Mouse (Mus musculus) ES-Bruce4 (cell line): ENCODE measurements around the gene Zfp800. TPM values are rescaled to one million over a fixed set of nuclear protein-coding genes. Genes with fewer than 3 reads are reported as not detected.

Source experiments
- H3K27ac ChIP-seq: 2 replicates; pipeline ENCODE4 v1.5.1; 2012; ENCODE audit warnings: low read length, inconsistent platforms; ENCODE audit not compliant: insufficient read depth
- H3K27me3 ChIP-seq: 2 replicates; pipeline ENCODE4 v1.6.1; 2012; ENCODE audit warnings: mild to moderate bottlenecking, low read length, inconsistent platforms; ENCODE audit not compliant: control insufficient read depth, poor library complexity, insufficient read depth, severe bottlenecking
- H3K36me3 ChIP-seq: 2 replicates; pipeline ENCODE4 v1.6.1; 2012; ENCODE audit warnings: inconsistent platforms, mild to moderate bottlenecking, low read length, moderate library complexity; ENCODE audit not compliant: control insufficient read depth, poor library complexity, insufficient read depth, severe bottlenecking
- H3K4me1 ChIP-seq: one replicate; pipeline ENCODE4 v1.8.1; 2011; ENCODE audit warnings: low read length; ENCODE audit not compliant: control insufficient read depth, insufficient read depth
- H3K4me3 ChIP-seq: 2 replicates; pipeline ENCODE4 v1.5.1; 2011; ENCODE audit warnings: low read depth, mild to moderate bottlenecking, low read length
- H3K9ac ChIP-seq: 2 replicates; pipeline ENCODE4 v1.6.1; 2012; ENCODE audit warnings: low read depth, mild to moderate bottlenecking, inconsistent platforms; ENCODE audit not compliant: poor library complexity, severe bottlenecking
- H3K9me3 ChIP-seq: replicated peaks from 2 replicates; pipeline ENCODE4 v1.6.1; 2012; ENCODE audit warnings: mild to moderate bottlenecking, low read length, inconsistent platforms; ENCODE audit not compliant: control insufficient read depth, poor library complexity, insufficient read depth, severe bottlenecking
- CTCF ChIP-seq: IDR thresholded peaks from one replicate; pipeline ENCODE4 v1.8.1; 2011; ENCODE audit warnings: low read depth, low read length
- EP300 ChIP-seq: IDR thresholded peaks from 2 replicates; pipeline ENCODE4 v1.6.1; 2011; ENCODE audit warnings: low read depth, low read length; ENCODE audit not compliant: insufficient read depth
- POLR2A ChIP-seq: IDR thresholded peaks from one replicate; pipeline ENCODE4 v1.8.1; 2011; ENCODE audit warnings: low read length; ENCODE audit not compliant: insufficient read depth
- polyA plus RNA-seq: library from polyadenylated mRNA; stranded (reverse); fragments of >200 nt; gene quantifications from 2 replicates; pipeline ENCODE4 v1.2.4, GENCODE M21; 2011; ENCODE audit warnings: low read depth; ENCODE audit not compliant: missing spikeins, insufficient read depth, insufficient read length

Zfp800 gene
- polyA plus RNA-seq, 1 experiment: 17.4 TPM

- no peaks in the 10 kb centered on the region for H3K9me3 ChIP-seq
- no peak overlapping the region for H3K4me3 ChIP-seq
- no peaks in the 10 kb centered on the region for H3K4me1 ChIP-seq
- no peaks in the 10 kb centered on the region for H3K36me3 ChIP-seq
- no peaks in the 10 kb centered on the region; the same call in 1 of the 2 replicates for H3K27me3 ChIP-seq
- H3K27ac ChIP-seq: no peak overlapping the region
- no peak overlapping the region for H3K9ac ChIP-seq
- TF ChIP-seq CTCF (no peak), EP300 (no peak), POLR2A (no peak)
Measured at GRCm38 (mm10) chr6:28228085-28228484, 169.7 kb downstream of the Zfp800 start.

- no peaks in the 10 kb centered on the region for H3K9me3 ChIP-seq
- no peak overlapping the region for H3K27ac ChIP-seq
Measured at GRCm38 (mm10) chr6:28221017-28221416, 176.8 kb downstream of the Zfp800 start.

GRCm38 (mm10) chr6:28218386-28218785, 179.4 kb downstream of the Zfp800 start:
- H3K27ac ChIP-seq: no peak overlapping the region
- no peak for TF ChIP-seq EP300
- no peak for TF ChIP-seq CTCF
- no peak for TF ChIP-seq POLR2A

More at GRCm38 (mm10) chr6:28221017-28221416, 176.8 kb downstream of the Zfp800 start:
- Histone ChIP-seq H3K36me3 (no peaks in the 10 kb centered on the region), H3K27me3 (no peaks in the 10 kb centered on the region; the same call in 1 of the 2 replicates), H3K9ac (no peak overlapping the region), H3K4me1 (no peaks in the 10 kb centered on the region), H3K4me3 (no peak overlapping the region)
- no peak for TF ChIP-seq POLR2A
- TF ChIP-seq CTCF: no peak
- TF ChIP-seq EP300: no peak

DNA sequence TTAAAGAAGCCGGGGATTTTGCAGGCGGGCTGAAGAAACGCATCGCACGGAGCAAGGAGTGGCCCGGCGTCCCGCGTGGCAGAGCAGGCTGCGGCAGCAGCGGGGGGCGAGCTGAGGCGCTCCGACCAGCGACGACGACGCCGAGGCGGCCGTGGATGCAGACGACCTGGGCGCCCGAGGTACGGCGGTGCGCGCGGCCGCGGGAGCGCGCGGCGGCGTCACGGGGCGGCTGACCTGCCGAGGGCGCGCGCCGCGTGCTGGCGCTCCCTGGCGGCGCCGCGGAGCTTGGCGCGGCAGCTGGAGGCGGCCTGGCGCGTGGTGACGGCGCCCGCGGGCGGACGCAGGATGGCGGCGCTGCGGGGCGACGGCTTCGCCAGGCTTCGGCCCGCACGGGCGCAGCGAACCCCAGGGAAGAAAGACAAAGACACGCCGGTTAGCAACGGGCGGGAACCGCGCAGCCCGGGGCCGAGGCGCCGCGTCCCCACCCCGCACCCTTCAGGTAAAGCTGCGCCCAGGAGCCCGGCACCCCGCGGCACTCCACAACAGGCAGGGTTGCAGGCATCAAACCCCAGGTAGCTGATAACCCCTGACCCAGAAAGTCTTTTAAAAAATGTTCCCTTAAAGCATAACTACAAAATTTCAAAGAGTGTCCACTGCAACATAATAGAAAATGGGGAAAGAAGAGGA, 182.4 kb downstream of the Zfp800 start:
- Histone ChIP-seq H3K36me3 (no peaks in the 10 kb centered on the region), H3K27ac (no peak overlapping the region), H3K9ac (peak overlapping the region; percentile 91), H3K4me3 (peak overlapping the region; percentile 84), H3K27me3 (peaks cover 3% of the 10 kb centered on the region), H3K4me1 (no peaks in the 10 kb centered on the region), H3K9me3 (no peaks in the 10 kb centered on the region)
- TF ChIP-seq EP300: no peak
- TF ChIP-seq POLR2A: no peak
- TF ChIP-seq CTCF: no peak

More at GRCm38 (mm10) chr6:28218386-28218785, 179.4 kb downstream of the Zfp800 start:
- no peak overlapping the region for H3K4me3 ChIP-seq
- no peaks in the 10 kb centered on the region for H3K4me1 ChIP-seq
- no peaks in the 10 kb centered on the region for H3K9me3 ChIP-seq
- H3K9ac ChIP-seq: no peak overlapping the region
- no peaks in the 10 kb centered on the region for H3K36me3 ChIP-seq
- peaks cover 3% of the 10 kb centered on the region for H3K27me3 ChIP-seq

DNA sequence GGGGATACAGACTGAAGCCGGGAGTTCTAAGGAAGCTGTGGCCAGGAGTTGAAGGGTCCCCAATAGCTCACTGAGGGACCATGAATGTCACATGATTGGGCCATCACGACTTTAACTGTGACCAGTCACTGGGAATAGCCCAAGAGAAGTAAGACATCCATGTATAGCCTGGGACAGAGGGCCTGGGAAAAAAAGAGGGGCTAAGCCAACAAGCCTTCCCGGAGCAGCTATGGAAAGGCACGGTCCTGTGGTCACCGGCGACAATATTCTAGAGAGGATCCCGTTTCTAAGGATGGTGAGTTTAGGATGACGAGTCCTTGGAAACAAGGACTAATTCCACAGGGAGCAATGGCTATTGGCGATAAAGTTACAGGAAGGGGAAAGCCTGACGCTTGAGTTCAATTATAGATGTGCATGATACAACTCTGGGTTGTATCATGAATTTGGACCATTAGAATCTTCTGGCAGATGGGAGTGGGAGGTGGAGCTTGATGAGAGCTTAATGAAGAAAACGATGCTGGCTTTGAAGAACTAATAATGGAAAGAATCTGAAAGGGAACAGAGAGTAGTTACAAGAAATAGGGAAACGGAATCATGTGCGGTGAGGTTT, 183.0 kb downstream of the Zfp800 start:
- Histone ChIP-seq H3K36me3 (no peaks in the 10 kb centered on the region), H3K9ac (peak overlapping the region; percentile 91), H3K27me3 (peaks cover 3% of the 10 kb centered on the region), H3K9me3 (no peaks in the 10 kb centered on the region), H3K4me1 (no peaks in the 10 kb centered on the region), H3K27ac (no peak overlapping the region), H3K4me3 (peak overlapping the region; percentile 75)
- TF ChIP-seq CTCF (no peak), POLR2A (no peak), EP300 (no peak)

DNA sequence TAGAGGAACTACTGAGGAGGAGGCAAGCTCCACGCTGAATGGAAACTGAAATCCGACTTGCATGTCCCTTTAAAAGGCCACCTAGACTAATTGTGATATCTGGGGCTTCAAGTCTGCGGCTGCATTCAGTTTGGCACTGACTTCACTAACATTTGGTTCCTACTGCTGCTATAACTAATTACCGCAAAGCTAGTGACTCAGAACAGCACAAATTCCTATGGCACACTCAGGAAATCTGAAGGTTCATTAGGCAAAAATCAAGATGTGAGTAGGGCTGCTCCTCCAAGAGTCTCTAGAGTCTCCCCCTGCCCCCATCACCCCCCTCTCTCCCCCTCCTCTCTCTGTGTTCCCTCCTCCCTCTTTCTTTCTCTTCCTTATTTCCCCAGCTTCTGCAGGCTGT, 194.4 kb downstream of the Zfp800 start:
- Histone ChIP-seq H3K27ac (no peak overlapping the region), H3K36me3 (no peaks in the 10 kb centered on the region)
- TF ChIP-seq EP300: no peak
- TF ChIP-seq CTCF: no peak
- no peak for TF ChIP-seq POLR2A

More for the DNA sequence above, 194.4 kb downstream of the Zfp800 start:
- Histone ChIP-seq H3K9me3 (no peaks in the 10 kb centered on the region), H3K9ac (no peak overlapping the region), H3K27me3 (no peaks in the 10 kb centered on the region), H3K4me1 (no peaks in the 10 kb centered on the region), H3K4me3 (no peak overlapping the region)
